Mouse (Mus musculus): ENCODE measurements around the gene Kcne4.

DNA sequence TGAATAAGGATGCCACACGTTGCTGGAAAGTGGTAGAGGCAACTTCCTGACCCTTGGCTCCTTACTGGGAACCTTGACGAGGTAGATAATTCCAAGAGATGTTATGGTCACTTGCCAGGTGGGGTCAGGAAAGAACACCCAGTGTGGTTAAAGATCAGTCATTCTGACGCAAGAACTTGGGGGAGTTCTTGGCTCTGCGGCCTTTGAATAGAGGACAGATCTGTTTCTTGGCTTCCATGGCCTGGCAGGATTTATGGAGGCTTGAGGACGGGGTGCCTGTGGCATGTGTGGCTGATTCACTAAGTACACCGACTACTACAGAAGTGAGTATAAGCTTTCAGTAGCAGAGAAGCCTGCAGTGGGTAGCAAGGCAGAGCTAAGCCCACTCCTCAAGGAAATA lies 47.8 kb downstream of the Kcne4 start:
- TF ChIP-seq POLR2A (IDR thresholded peaks at IDR 0.05; ENCODE audit: low read depth, low read length) (no peak), CTCF (IDR thresholded peaks at IDR 0.05; ENCODE audit: extremely low read depth, insufficient read depth, insufficient read length, insufficient replicate concordance) (no peak)
